Mouse (Mus musculus): Measurements from ENCODE around the gene Prss35. TPM values are rescaled to one million over a fixed set of nuclear protein-coding genes. Genes with fewer than 3 reads are reported as not detected.

Prss35 gene
- polyA plus RNA-seq, 1 experiment: not detected

- Histone ChIP-seq H3K4me1 (ENCODE audit: control insufficient read depth, insufficient read depth, low read length) (no peaks in the 10 kb centered on the region), H3K4me3 (ENCODE audit: insufficient read depth, low read length) (no peak overlapping the region), H3K27ac (ENCODE audit: insufficient read depth, low read depth, low read length) (no peak overlapping the region)
- TF ChIP-seq POLR2A (IDR thresholded peaks at IDR 0.05; ENCODE audit: borderline replicate concordance, low read depth, low read length): no peak
These were observed 15.1 kb upstream of the Prss35 start for GRCm38 (mm10) chr9:86728214-86728814.

DNA sequence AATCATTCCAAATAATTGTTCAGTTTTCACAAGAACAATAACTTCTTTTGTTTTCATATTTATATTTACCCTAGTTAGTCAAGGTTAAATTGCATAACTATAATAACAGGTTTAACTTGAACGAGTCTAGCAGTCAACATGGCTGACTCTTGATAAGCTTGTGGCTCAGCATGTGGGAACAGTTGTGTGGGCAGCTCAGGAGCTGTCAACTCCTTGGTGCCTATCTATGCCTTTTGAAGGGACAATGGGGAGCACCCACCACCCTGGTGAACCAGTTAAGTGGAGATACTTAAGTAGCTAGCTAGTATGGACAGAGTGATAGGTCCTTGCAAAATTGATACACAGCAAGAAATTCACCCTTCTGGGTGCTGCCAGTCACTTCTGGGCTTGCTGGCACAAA, 14.4 kb upstream of the Prss35 start:
- no peaks in the 10 kb centered on the region for H3K4me1 ChIP-seq (ENCODE audit: control insufficient read depth, insufficient read depth, low read length)
- no peak overlapping the region for H3K27ac ChIP-seq (ENCODE audit: insufficient read depth, low read depth, low read length)
- H3K4me3 ChIP-seq (ENCODE audit: insufficient read depth, low read length): no peak overlapping the region
- no peak for TF ChIP-seq CTCF (IDR thresholded peaks at IDR 0.05; ENCODE audit: low read depth, low read length)
- no peak for TF ChIP-seq POLR2A (IDR thresholded peaks at IDR 0.05; ENCODE audit: borderline replicate concordance, low read depth, low read length)

- TF ChIP-seq POLR2A (IDR thresholded peaks at IDR 0.05; ENCODE audit: borderline replicate concordance, low read depth, low read length) (no peak), CTCF (IDR thresholded peaks at IDR 0.05; ENCODE audit: low read depth, low read length) (no peak)
- H3K27ac ChIP-seq (ENCODE audit: insufficient read depth, low read depth, low read length): no peak overlapping the region
- H3K4me1 ChIP-seq (ENCODE audit: control insufficient read depth, insufficient read depth, low read length): no peaks in the 10 kb centered on the region
- no peak overlapping the region for H3K4me3 ChIP-seq (ENCODE audit: insufficient read depth, low read length)
These were observed 13.6 kb upstream of the Prss35 start for GRCm38 (mm10) chr9:86729811-86730210.

DNA sequence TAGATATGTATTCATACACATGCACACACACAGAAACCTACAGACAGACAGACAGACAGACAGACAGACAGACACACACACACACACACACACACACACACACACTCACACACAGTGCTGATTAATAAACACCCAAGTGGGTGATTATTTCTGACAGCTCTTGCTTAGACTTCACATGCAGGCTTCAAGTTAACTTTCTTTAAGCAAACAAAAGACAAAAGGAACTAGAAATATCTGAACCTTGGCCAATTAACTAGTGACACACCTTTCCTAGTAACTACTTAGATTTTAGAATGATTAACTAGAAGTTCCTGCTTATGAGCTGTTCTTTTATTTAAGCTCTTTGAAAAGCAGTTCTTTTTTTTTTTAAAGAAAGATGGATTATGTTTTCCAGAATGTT, 9.1 kb upstream of the Prss35 start:
- Histone ChIP-seq H3K4me3 (ENCODE audit: insufficient read depth, low read length) (no peak overlapping the region), H3K4me1 (ENCODE audit: control insufficient read depth, insufficient read depth, low read length) (no peaks in the 10 kb centered on the region), H3K27ac (ENCODE audit: insufficient read depth, low read depth, low read length) (no peak overlapping the region)
- TF ChIP-seq POLR2A (IDR thresholded peaks at IDR 0.05; ENCODE audit: borderline replicate concordance, low read depth, low read length): no peak

GRCm38 (mm10) chr9:86734795-86735194, 8.7 kb upstream of the Prss35 start:
- no peak for TF ChIP-seq POLR2A (IDR thresholded peaks at IDR 0.05; ENCODE audit: borderline replicate concordance, low read depth, low read length)
- no peak for TF ChIP-seq CTCF (IDR thresholded peaks at IDR 0.05; ENCODE audit: low read depth, low read length)
- no peaks in the 10 kb centered on the region for H3K4me1 ChIP-seq (ENCODE audit: control insufficient read depth, insufficient read depth, low read length)
- no peak overlapping the region for H3K4me3 ChIP-seq (ENCODE audit: insufficient read depth, low read length)
- no peak overlapping the region for H3K27ac ChIP-seq (ENCODE audit: insufficient read depth, low read depth, low read length)

- Histone ChIP-seq H3K4me3 (ENCODE audit: insufficient read depth, low read length) (no peak overlapping the region), H3K4me1 (ENCODE audit: control insufficient read depth, insufficient read depth, low read length) (no peaks in the 10 kb centered on the region), H3K27ac (ENCODE audit: insufficient read depth, low read depth, low read length) (no peak overlapping the region)
- no peak for TF ChIP-seq CTCF (IDR thresholded peaks at IDR 0.05; ENCODE audit: low read depth, low read length)
- TF ChIP-seq POLR2A (IDR thresholded peaks at IDR 0.05; ENCODE audit: borderline replicate concordance, low read depth, low read length): no peak
These were observed 6.5 kb upstream of the Prss35 start for GRCm38 (mm10) chr9:86736991-86737390.

- TF ChIP-seq CTCF (IDR thresholded peaks at IDR 0.05; ENCODE audit: low read depth, low read length) (no peak), POLR2A (IDR thresholded peaks at IDR 0.05; ENCODE audit: borderline replicate concordance, low read depth, low read length) (no peak)
These were observed 5.4 kb upstream of the Prss35 start for GRCm38 (mm10) chr9:86738067-86738466.

GRCm38 (mm10) chr9:86738801-86739200, 4.6 kb upstream of the Prss35 start:
- TF ChIP-seq POLR2A (IDR thresholded peaks at IDR 0.05; ENCODE audit: borderline replicate concordance, low read depth, low read length) (no peak), CTCF (IDR thresholded peaks at IDR 0.05; ENCODE audit: low read depth, low read length) (no peak)
- H3K4me3 ChIP-seq (ENCODE audit: insufficient read depth, low read length): no peak overlapping the region
- H3K4me1 ChIP-seq (ENCODE audit: control insufficient read depth, insufficient read depth, low read length): no peaks in the 10 kb centered on the region
- H3K27ac ChIP-seq (ENCODE audit: insufficient read depth, low read depth, low read length): no peak overlapping the region

More at GRCm38 (mm10) chr9:86738067-86738466, 5.4 kb upstream of the Prss35 start:
- no peaks in the 10 kb centered on the region for H3K4me1 ChIP-seq (ENCODE audit: control insufficient read depth, insufficient read depth, low read length)
- no peak overlapping the region for H3K4me3 ChIP-seq (ENCODE audit: insufficient read depth, low read length)
- H3K27ac ChIP-seq (ENCODE audit: insufficient read depth, low read depth, low read length): no peak overlapping the region

GRCm38 (mm10) chr9:86739971-86740370, 3.5 kb upstream of the Prss35 start:
- no peak for TF ChIP-seq POLR2A (IDR thresholded peaks at IDR 0.05; ENCODE audit: borderline replicate concordance, low read depth, low read length)
- TF ChIP-seq CTCF (IDR thresholded peaks at IDR 0.05; ENCODE audit: low read depth, low read length): no peak
- Histone ChIP-seq H3K4me1 (ENCODE audit: control insufficient read depth, insufficient read depth, low read length) (no peaks in the 10 kb centered on the region), H3K4me3 (ENCODE audit: insufficient read depth, low read length) (no peak overlapping the region), H3K27ac (ENCODE audit: insufficient read depth, low read depth, low read length) (no peak overlapping the region)

GRCm38 (mm10) chr9:86744041-86744440, 592 bp downstream of the Prss35 start:
- H3K4me3 ChIP-seq (ENCODE audit: insufficient read depth, low read length): no peak overlapping the region
- H3K4me1 ChIP-seq (ENCODE audit: control insufficient read depth, insufficient read depth, low read length): no peaks in the 10 kb centered on the region
- TF ChIP-seq POLR2A (IDR thresholded peaks at IDR 0.05; ENCODE audit: borderline replicate concordance, low read depth, low read length): no peak
- no peak for TF ChIP-seq CTCF (IDR thresholded peaks at IDR 0.05; ENCODE audit: low read depth, low read length)
- H3K27ac ChIP-seq (ENCODE audit: insufficient read depth, low read depth, low read length): no peak overlapping the region

All from bone marrow macrophage, adult 2 months (primary cell).